Mouse (Mus musculus) adrenal gland, adult (tissue): ENCODE results near the gene Usp18.
A peak's percentile ranks its signal among the peaks of the same experiment; 100 is the strongest.

ENCODE experiments used
- DNase-seq, 2 experiments: peaks; one replicate each; pipeline ENCODE4 v3.0.0; 2022 to 2023; ENCODE audit warnings: low spot score in 1 of 2; ENCODE audit not compliant: inconsistent age in 2 of 2

Usp18 gene

GRCm38 (mm10) chr6:121300504-121300903, 54.8 kb downstream of the Usp18 start:
- DNase-seq, result no peak

GRCm38 (mm10) chr6:121303466-121304220, 57.9 kb downstream of the Usp18 start:
- no peak for DNase-seq

- DNase-seq, result no peak
Measured at GRCm38 (mm10) chr6:121304630-121305029, 58.9 kb downstream of the Usp18 start.

GRCm38 (mm10) chr6:121305571-121305970, 59.9 kb downstream of the Usp18 start:
- no peak for DNase-seq

- no peak for DNase-seq
Measured at GRCm38 (mm10) chr6:121310984-121311383, 65.3 kb downstream of the Usp18 start.

- DNase-seq, result peak; percentile 18 to 55
Measured at GRCm38 (mm10) chr6:121319099-121319498, 73.4 kb downstream of the Usp18 start.
